Mouse (Mus musculus) liver, embryonic 14.5 days (tissue): ENCODE results near the gene Plekha5. TPM values are rescaled to one million over a fixed set of nuclear protein-coding genes. Genes with fewer than 3 reads are reported as not detected.

Source experiments
- ATAC-seq: fragments of 200-750 bp; cut with Nextera tagmentation; 2 replicates; pipeline ENCODE4 v1.8.0; 2017; ENCODE audit warnings: moderate number of reproducible peaks, mild to moderate bottlenecking, moderate library complexity; ENCODE audit not compliant: insufficient read depth
- DNase-seq, 3 experiments: peaks; one replicate each; pipeline ENCODE4 v3.0.0-alpha.2; 2012 to 2013; ENCODE audit warnings: low read depth in 3 of 3, low spot score in 3 of 3
- H3K27ac ChIP-seq: fragments of 300-500 bp; sonication (generic); 2 replicates; pipeline ENCODE4 v1.5.1; 2014; ENCODE audit warnings: moderate library complexity, mild to moderate bottlenecking, control low read depth, inconsistent platforms
- H3K27me3 ChIP-seq: fragments of 300-500 bp; sonication (generic); 2 replicates; pipeline ENCODE4 v1.6.1; 2014; ENCODE audit warnings: mild to moderate bottlenecking, low read length, moderate library complexity; ENCODE audit not compliant: control insufficient read depth, insufficient read depth
- H3K36me3 ChIP-seq: fragments of 300-500 bp; sonication (generic); replicated peaks from 2 replicates; pipeline ENCODE4 v1.6.1; 2014; ENCODE audit warnings: low read depth; ENCODE audit not compliant: control insufficient read depth, insufficient read depth
- H3K4me1 ChIP-seq, 2 experiments: fragments of 200-500 bp in 1 of 2; fragments of 300-500 bp in 1 of 2; sonication (generic) in 1 of 2; replicated peaks; 2 replicates each; pipeline ENCODE4 v1.6.1; 2012 to 2014; ENCODE audit warnings: antibody characterized with exemption in 1 of 2, inconsistent platforms in 1 of 2, low read length in 1 of 2; ENCODE audit not compliant: control insufficient read depth in 2 of 2, insufficient read depth in 2 of 2
- H3K4me2 ChIP-seq: fragments of 300-500 bp; sonication (generic); 2 replicates; pipeline ENCODE4 v1.6.1; 2014; ENCODE audit warnings: low read depth, mild to moderate bottlenecking, control low read depth, moderate library complexity
- H3K4me3 ChIP-seq, 2 experiments: fragments of 200-500 bp in 1 of 2; fragments of 300-500 bp in 1 of 2; sonication (generic) in 1 of 2; 2 replicates each; pipeline ENCODE4 v1.5.1; 2012 to 2014; ENCODE audit warnings: low read depth in 2 of 2, low read length in 2 of 2, mild to moderate bottlenecking in 2 of 2, control low read depth in 1 of 2, inconsistent platforms in 1 of 2, moderate library complexity in 1 of 2; ENCODE audit not compliant: insufficient read depth in 1 of 2
- H3K9ac ChIP-seq: fragments of 300-500 bp; sonication (generic); replicated peaks from 2 replicates; pipeline ENCODE4 v1.6.1; 2014; ENCODE audit warnings: mild to moderate bottlenecking, control low read depth, moderate library complexity
- H3K9me3 ChIP-seq: fragments of 300-500 bp; sonication (generic); 2 replicates; pipeline ENCODE4 v1.6.1; 2016; ENCODE audit warnings: low read length, mixed read lengths; ENCODE audit not compliant: control insufficient read depth
- CTCF ChIP-seq: IDR thresholded peaks from 2 replicates; pipeline ENCODE4 v1.5.1; 2016; ENCODE audit warnings: antibody characterized with exemption, low read depth, control low read depth
- EP300 ChIP-seq: IDR thresholded peaks from 2 replicates; pipeline ENCODE4 v1.6.1; 2016; ENCODE audit warnings: antibody characterized with exemption, low read depth
- WGBS: fragments of 180-500 bp; shearing (Covaris S2); extraction: QIAGEN DNeasy Blood & Tissue Kit; methylation state at CpG from one replicate; pipeline ENCODE4 v1.1.7; 2014; ENCODE audit not compliant: insufficient replicate concordance; 5-methylcytosine and 5-hydroxymethylcytosine counted together
- polyA plus RNA-seq, 2 experiments: library from polyadenylated mRNA; depleted of rRNA in 1 of 2; stranded (reverse) in 1 of 2; unstranded in 1 of 2; fragments of >200 nt; fragmentation: Nextera tagmentation in 1 of 2; extraction: Ambion mirVana in 1 of 2; gene quantifications; 2 replicates each; pipeline versions ENCODE4 v1.2.1 to v1.2.3; 2012 to 2014

Gene Plekha5
- polyA plus RNA-seq, 2 experiments, result 3.6 to 6.0 TPM

DNA sequence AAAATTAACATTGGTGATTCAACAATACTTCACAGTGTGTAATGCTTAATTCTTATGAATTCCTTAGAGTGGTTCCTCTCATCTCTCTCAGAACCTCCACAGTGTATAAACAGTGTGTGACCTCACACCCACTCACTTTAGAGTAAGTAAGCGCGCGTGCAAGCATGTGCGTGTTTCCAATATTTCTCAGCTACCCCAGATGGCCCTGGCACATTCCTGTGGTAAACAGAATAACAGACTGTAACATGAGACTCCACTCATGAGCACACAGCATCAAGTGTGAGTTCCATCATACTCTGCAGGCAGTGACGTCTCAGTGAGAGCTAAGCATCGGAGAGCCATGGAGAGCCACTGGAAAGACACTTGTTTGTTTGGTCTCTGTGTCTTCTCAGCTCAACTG is 63.6 kb downstream of the Plekha5 start:
- 86% methylated on average over 6 of the region's 6 CpGs for WGBS
- Histone ChIP-seq H3K36me3 (no peaks in the 10 kb centered on the region), H3K27me3 (no peaks in the 10 kb centered on the region), H3K9ac (no peak overlapping the region), H3K4me3 (no peak overlapping the region), H3K4me2 (no peak overlapping the region), H3K9me3 (no peaks in the 10 kb centered on the region), H3K27ac (no peak overlapping the region), H3K4me1 (peaks cover 0 to 17% of the 10 kb centered on the region in 2 experiments; a peak in 2 of 4 replicates)
- ATAC-seq (no peak), DNase-seq (no peak)
- TF ChIP-seq EP300, result no peak
- TF ChIP-seq CTCF, result no peak

DNA sequence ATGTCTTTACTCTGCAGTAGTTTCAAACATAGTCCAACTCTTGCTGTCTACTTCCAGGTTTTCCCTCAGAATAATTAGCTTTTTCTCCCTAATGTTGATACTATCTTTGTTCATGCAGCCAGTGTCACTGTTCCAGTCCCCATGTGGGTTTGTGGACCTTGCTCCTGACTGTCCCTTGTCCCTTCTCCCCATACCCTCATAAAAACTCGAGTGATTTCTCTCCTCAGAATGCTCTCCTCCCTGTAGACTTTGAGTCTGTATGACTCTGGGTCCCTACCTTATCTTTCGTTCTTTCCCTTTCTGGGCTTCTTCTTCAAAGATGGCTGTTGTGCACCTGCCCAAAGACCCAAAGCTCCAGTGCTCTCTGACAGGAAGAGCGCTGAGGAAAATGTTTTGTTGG is 64.8 kb downstream of the Plekha5 start:
- DNase-seq (no peak), ATAC-seq (no peak)
- H3K4me3 ChIP-seq, result no peak overlapping the region
- 50% methylated on average over 3 of the region's 3 CpGs for WGBS
- no peaks in the 10 kb centered on the region for H3K36me3 ChIP-seq
- H3K9me3 ChIP-seq, result no peaks in the 10 kb centered on the region
- no peak overlapping the region for H3K9ac ChIP-seq
- H3K27ac ChIP-seq, result no peak overlapping the region
- TF ChIP-seq EP300 (no peak), CTCF (no peak)
- peaks cover 0 to 17% of the 10 kb centered on the region in 2 experiments; a peak in 2 of 4 replicates for H3K4me1 ChIP-seq
- H3K27me3 ChIP-seq, result no peaks in the 10 kb centered on the region
- no peak overlapping the region for H3K4me2 ChIP-seq

DNA sequence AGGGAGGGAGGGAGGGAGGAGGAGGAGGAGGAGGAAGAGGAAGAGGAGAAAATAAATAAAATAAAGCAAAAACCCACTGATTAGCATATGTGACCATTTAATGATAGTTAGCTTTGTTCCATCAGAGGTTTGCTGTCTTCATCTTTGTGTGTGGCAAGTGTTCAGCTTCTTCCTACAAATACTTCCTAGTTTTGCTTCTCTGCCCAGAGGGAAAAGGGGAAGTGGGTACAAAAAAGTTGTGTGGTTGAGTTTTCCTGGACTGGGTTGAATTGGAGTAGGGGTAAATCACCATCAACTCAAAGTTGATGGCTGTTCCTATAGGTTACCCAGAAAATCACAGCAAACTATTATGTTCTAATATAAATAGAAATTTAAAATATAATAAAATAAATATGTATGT is 65.7 kb downstream of the Plekha5 start:
- no peak for TF ChIP-seq CTCF
- no peak for TF ChIP-seq EP300
- no peak for ATAC-seq
- H3K4me1 ChIP-seq, result peaks cover 0 to 17% of the 10 kb centered on the region in 2 experiments; a peak in 2 of 4 replicates
- H3K27me3 ChIP-seq, result no peaks in the 10 kb centered on the region
- no peaks in the 10 kb centered on the region for H3K9me3 ChIP-seq
- no peaks in the 10 kb centered on the region for H3K36me3 ChIP-seq
- H3K4me2 ChIP-seq, result no peak overlapping the region
- H3K9ac ChIP-seq, result no peak overlapping the region
- no peak overlapping the region for H3K4me3 ChIP-seq
- no peak for DNase-seq
- H3K27ac ChIP-seq, result no peak overlapping the region

DNA sequence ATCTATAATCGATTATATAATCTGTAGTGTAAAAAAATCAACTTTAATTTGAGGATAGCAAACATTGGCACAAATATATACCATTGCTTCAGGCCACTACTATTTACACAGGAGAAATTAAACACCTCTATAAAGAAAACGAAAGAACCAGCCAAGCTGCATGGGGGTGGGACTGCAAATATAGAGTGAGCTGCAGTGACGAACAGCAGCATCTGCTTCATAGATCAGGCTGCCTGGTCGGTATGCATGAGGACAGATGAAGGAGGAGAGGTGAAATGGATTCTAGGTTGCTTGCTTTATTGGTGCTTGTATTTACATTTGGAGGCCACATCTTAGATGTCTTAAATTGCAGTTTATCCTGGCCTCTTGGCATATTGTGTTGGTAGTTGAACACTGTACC is 66.4 kb downstream of the Plekha5 start:
- Histone ChIP-seq H3K9me3 (no peaks in the 10 kb centered on the region), H3K4me3 (no peak overlapping the region), H3K4me2 (no peak overlapping the region), H3K9ac (no peak overlapping the region), H3K27me3 (no peaks in the 10 kb centered on the region), H3K4me1 (peaks cover 0 to 17% of the 10 kb centered on the region in 2 experiments; a peak in 2 of 4 replicates), H3K36me3 (no peaks in the 10 kb centered on the region), H3K27ac (no peak overlapping the region)
- no peak for TF ChIP-seq EP300
- TF ChIP-seq CTCF, result no peak
- no peak for ATAC-seq
- DNase-seq, result no peak
- 52% methylated on average over 4 of the region's 4 CpGs for WGBS

DNA sequence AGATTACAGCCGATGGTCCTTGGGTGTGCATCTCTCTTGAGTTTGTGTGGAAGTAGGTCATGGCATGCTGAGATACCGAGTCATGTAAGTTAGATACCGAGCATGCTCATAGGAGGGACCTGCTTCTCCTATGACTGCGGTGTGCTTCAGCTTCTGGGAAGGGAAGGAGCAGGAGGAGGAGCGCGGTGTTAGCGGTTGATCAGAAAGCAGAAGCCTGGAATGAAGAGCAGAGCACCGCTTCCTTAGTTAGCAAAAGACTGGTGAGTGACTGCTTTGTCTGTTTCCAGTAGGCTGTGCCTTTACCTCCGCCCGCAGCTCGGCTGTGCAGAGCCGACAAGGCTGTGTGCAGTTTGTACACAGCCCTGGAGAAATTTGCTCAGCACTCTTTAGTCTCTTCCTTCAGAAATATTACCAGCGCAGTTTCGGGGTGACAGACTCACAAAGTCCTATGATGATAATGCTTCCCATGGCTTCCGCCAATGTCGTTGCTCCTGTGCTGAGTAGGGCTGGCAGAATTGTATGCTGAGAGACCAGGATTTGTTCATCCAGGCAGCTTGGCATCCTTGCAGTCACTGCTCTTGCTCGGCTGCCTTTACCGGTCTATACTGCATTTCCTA is 67.2 kb downstream of the Plekha5 start:
- H3K4me1 ChIP-seq, result peaks cover 0 to 17% of the 10 kb centered on the region in 2 experiments; a peak in 2 of 4 replicates
- no peak overlapping the region for H3K4me3 ChIP-seq
- 59% methylated on average over 18 of the region's 18 CpGs for WGBS
- no peak overlapping the region for H3K9ac ChIP-seq
- no peak overlapping the region; the same call in 1 of the 2 replicates for H3K4me2 ChIP-seq
- TF ChIP-seq EP300 (no peak), CTCF (no peak)
- ATAC-seq (no peak), DNase-seq (no peak)
- H3K36me3 ChIP-seq, result no peaks in the 10 kb centered on the region
- no peaks in the 10 kb centered on the region for H3K9me3 ChIP-seq
- H3K27me3 ChIP-seq, result no peaks in the 10 kb centered on the region
- H3K27ac ChIP-seq, result no peak overlapping the region
